Mouse (Mus musculus) CH12.LX (cell line): ENCODE measurements around the gene Etl4. TPM values are rescaled to one million over a fixed set of nuclear protein-coding genes. Genes with fewer than 3 reads are reported as not detected.

ENCODE experiments used
- DNase-seq: peaks from one replicate; pipeline ENCODE4 v3.0.0-alpha.2; 2013; ENCODE audit errors: extremely low read depth
- H3K27ac ChIP-seq: 2 replicates; pipeline ENCODE4 v1.5.1; 2012; ENCODE audit warnings: low read depth, mild to moderate bottlenecking, control low read depth, moderate library complexity; ENCODE audit not compliant: insufficient read depth
- H3K27me3 ChIP-seq: replicated peaks from 2 replicates; pipeline ENCODE3; 2012; ENCODE audit warnings: inconsistent platforms
- H3K36me3 ChIP-seq, 2 experiments: replicated peaks in 1 of 2; 2 replicates each; pipeline versions ENCODE3 to v1.6.1; 2012; ENCODE audit warnings: inconsistent platforms in 1 of 2, low read length in 1 of 2, mild to moderate bottlenecking in 1 of 2, mixed read lengths in 1 of 2, moderate library complexity in 1 of 2; ENCODE audit not compliant: control insufficient read depth in 1 of 2, insufficient read depth in 1 of 2
- H3K4me1 ChIP-seq, 2 experiments: 2 replicates each; pipeline ENCODE4 v1.6.1; 2012; ENCODE audit warnings: inconsistent platforms in 1 of 2, moderate library complexity in 1 of 2; ENCODE audit not compliant: insufficient read depth in 2 of 2, control insufficient read depth in 1 of 2
- H3K4me2 ChIP-seq: 2 replicates; pipeline ENCODE4 v1.6.1; 2012; ENCODE audit warnings: low read depth, mild to moderate bottlenecking, control low read depth; ENCODE audit not compliant: poor library complexity, insufficient read depth, severe bottlenecking
- H3K4me3 ChIP-seq, 3 experiments: fragments of 150-350 bp in 1 of 3; sonication (generic) in 1 of 3; replicated peaks in 1 of 3; 2 replicates each; pipeline versions ENCODE3 to v1.5.1; 2011 to 2012; ENCODE audit warnings: low read depth in 2 of 3, low read length in 2 of 3, mild to moderate bottlenecking in 2 of 3, moderate library complexity in 2 of 3, control low read depth in 1 of 3, improper control_type of control experiment in 1 of 3, inconsistent platforms in 1 of 3, mixed read lengths in 1 of 3; ENCODE audit not compliant: poor library complexity in 1 of 3
- H3K79me2 ChIP-seq: replicated peaks from 2 replicates; pipeline ENCODE4 v1.6.1; 2012; ENCODE audit warnings: mild to moderate bottlenecking, moderate library complexity; ENCODE audit not compliant: control insufficient read depth, poor library complexity, insufficient read depth, severe bottlenecking; ENCODE audit errors: extremely low read depth
- H3K9ac ChIP-seq: 2 replicates; pipeline ENCODE4 v1.6.1; 2012; ENCODE audit warnings: low read depth, mild to moderate bottlenecking, control low read depth, moderate library complexity; ENCODE audit not compliant: insufficient read depth
- H3K9me3 ChIP-seq: replicated peaks from 2 replicates; pipeline ENCODE3; 2012; ENCODE audit warnings: low read length, inconsistent platforms, mixed read lengths
- BHLHE40 ChIP-seq: IDR thresholded peaks from 2 replicates; pipeline ENCODE4 v1.6.1; 2011; ENCODE audit warnings: mild to moderate bottlenecking, low read depth, low read length, improper control_type of control experiment
- CHD1 ChIP-seq: IDR thresholded peaks from 2 replicates; pipeline ENCODE4 v1.6.1; 2012; ENCODE audit warnings: low read depth, low read length, improper control_type of control experiment, inconsistent platforms
- CHD2 ChIP-seq: IDR thresholded peaks from 2 replicates; pipeline ENCODE4 v1.6.1; 2011; ENCODE audit warnings: low read length, improper control_type of control experiment
- CTCF ChIP-seq, 2 experiments: IDR thresholded peaks in 1 of 2; conservative IDR thresholded peaks in 1 of 2; 2 replicates each; pipeline ENCODE4 v1.5.1; 2011 to 2012; ENCODE audit warnings: low read depth in 2 of 2, low read length in 2 of 2, improper control_type of control experiment in 1 of 2, inconsistent platforms in 1 of 2, mild to moderate bottlenecking in 1 of 2, moderate library complexity in 1 of 2
- E2F4 ChIP-seq: IDR thresholded peaks from 2 replicates; pipeline ENCODE4 v1.6.1; 2011; ENCODE audit warnings: low read depth, low read length, improper control_type of control experiment; ENCODE audit not compliant: insufficient replicate concordance
- ELF1 ChIP-seq: IDR thresholded peaks from 2 replicates; pipeline ENCODE4 v1.6.1; 2014; ENCODE audit warnings: low read depth, mild to moderate bottlenecking, inconsistent platforms, low read length, improper control_type of control experiment
- EP300 ChIP-seq: IDR thresholded peaks from 2 replicates; pipeline ENCODE4 v1.6.1; 2011; ENCODE audit warnings: low read length, improper control_type of control experiment
- GABPA ChIP-seq: IDR thresholded peaks from 2 replicates; pipeline ENCODE4 v1.6.1; 2012; ENCODE audit warnings: low read depth, low read length, improper control_type of control experiment, inconsistent platforms; ENCODE audit not compliant: insufficient replicate concordance
- HCFC1 ChIP-seq: IDR thresholded peaks from 2 replicates; pipeline ENCODE4 v1.6.1; 2012; ENCODE audit warnings: low read depth, mild to moderate bottlenecking, inconsistent platforms, low read length, improper control_type of control experiment
- IRF4 ChIP-seq: IDR thresholded peaks from 2 replicates; pipeline ENCODE4 v1.6.1; 2014; ENCODE audit warnings: low read depth, mild to moderate bottlenecking, inconsistent platforms, low read length, improper control_type of control experiment
- JUN ChIP-seq: IDR thresholded peaks from 2 replicates; pipeline ENCODE4 v1.6.1; 2011; ENCODE audit warnings: low read depth, mild to moderate bottlenecking, low read length, improper control_type of control experiment, moderate library complexity; ENCODE audit not compliant: insufficient read depth
- KAT2A ChIP-seq: IDR thresholded peaks from 2 replicates; pipeline ENCODE4 v1.6.1; 2012; ENCODE audit warnings: low read length, improper control_type of control experiment, inconsistent platforms; ENCODE audit not compliant: insufficient replicate concordance
- MAFK ChIP-seq: IDR thresholded peaks from 2 replicates; pipeline ENCODE4 v1.6.1; 2011; ENCODE audit warnings: low read length, improper control_type of control experiment; ENCODE audit not compliant: insufficient replicate concordance
- MAX ChIP-seq: IDR thresholded peaks from 2 replicates; pipeline ENCODE4 v1.6.1; 2011; ENCODE audit warnings: low read length, improper control_type of control experiment
- MAZ ChIP-seq: IDR thresholded peaks from 2 replicates; pipeline ENCODE4 v1.6.1; 2012; ENCODE audit warnings: low read depth, mild to moderate bottlenecking, inconsistent platforms, low read length, improper control_type of control experiment, moderate library complexity
- MEF2A ChIP-seq: IDR thresholded peaks from 2 replicates; pipeline ENCODE4 v1.6.1; 2014; ENCODE audit warnings: low read depth, mild to moderate bottlenecking, inconsistent platforms, low read length, improper control_type of control experiment, borderline replicate concordance
- MXI1 ChIP-seq: IDR thresholded peaks from 2 replicates; pipeline ENCODE4 v1.6.1; 2011; ENCODE audit warnings: mild to moderate bottlenecking, low read depth, low read length, improper control_type of control experiment
- MYC ChIP-seq: IDR thresholded peaks from 2 replicates; pipeline ENCODE4 v1.6.1; 2011; ENCODE audit warnings: low read depth, mild to moderate bottlenecking, improper control_type of control experiment, low read length
- NELFE ChIP-seq: IDR thresholded peaks from 2 replicates; pipeline ENCODE4 v1.6.1; 2011; ENCODE audit warnings: low read depth, low read length, improper control_type of control experiment
- NRF1 ChIP-seq: IDR thresholded peaks from 2 replicates; pipeline ENCODE4 v1.6.1; 2014; ENCODE audit warnings: low read depth, mild to moderate bottlenecking, inconsistent platforms, low read length, improper control_type of control experiment, moderate library complexity
- PAX5 ChIP-seq: IDR thresholded peaks from 2 replicates; pipeline ENCODE4 v1.6.1; 2012; ENCODE audit warnings: low read length, inconsistent platforms, mixed read lengths
- POLR2A ChIP-seq: IDR thresholded peaks from 2 replicates; pipeline ENCODE4 v1.6.1; 2011; ENCODE audit warnings: low read depth, mild to moderate bottlenecking, improper control_type of control experiment, low read length
- RAD21 ChIP-seq: IDR thresholded peaks from 2 replicates; pipeline ENCODE4 v1.6.1; 2011; ENCODE audit warnings: low read depth, mild to moderate bottlenecking, low read length, improper control_type of control experiment, moderate library complexity
- RCOR1 ChIP-seq: conservative IDR thresholded peaks from 2 replicates; pipeline ENCODE4 v1.6.1; 2012; ENCODE audit warnings: low read depth, mild to moderate bottlenecking, inconsistent platforms, low read length, improper control_type of control experiment
- SIN3A ChIP-seq: IDR thresholded peaks from 2 replicates; pipeline ENCODE4 v1.6.1; 2012; ENCODE audit warnings: low read length, improper control_type of control experiment, inconsistent platforms
- SMC3 ChIP-seq: IDR thresholded peaks from 2 replicates; pipeline ENCODE4 v1.6.1; 2011; ENCODE audit warnings: low read depth, low read length, improper control_type of control experiment
- TBP ChIP-seq: conservative IDR thresholded peaks from 2 replicates; pipeline ENCODE4 v1.6.1; 2011; ENCODE audit warnings: low read depth, low read length, improper control_type of control experiment
- TCF12 ChIP-seq: IDR thresholded peaks from 2 replicates; pipeline ENCODE4 v1.6.1; 2014; ENCODE audit warnings: low read depth, mild to moderate bottlenecking, inconsistent platforms, low read length, improper control_type of control experiment
- UBTF ChIP-seq: IDR thresholded peaks from 2 replicates; pipeline ENCODE4 v1.6.1; 2012; ENCODE audit warnings: low read depth, mild to moderate bottlenecking, inconsistent platforms, low read length, improper control_type of control experiment, moderate library complexity
- USF1 ChIP-seq: IDR thresholded peaks from 2 replicates; pipeline ENCODE4 v1.6.1; 2014; ENCODE audit warnings: low read depth, mild to moderate bottlenecking, inconsistent platforms, low read length, improper control_type of control experiment
- USF2 ChIP-seq: conservative IDR thresholded peaks from 2 replicates; pipeline ENCODE4 v1.6.1; 2011; ENCODE audit warnings: low read depth, low read length, improper control_type of control experiment
- ZC3H11A ChIP-seq: IDR thresholded peaks from 2 replicates; pipeline ENCODE4 v1.6.1; 2012; ENCODE audit warnings: low read depth, mild to moderate bottlenecking, inconsistent platforms, low read length, improper control_type of control experiment
- ZKSCAN1 ChIP-seq: IDR thresholded peaks from 2 replicates; pipeline ENCODE4 v1.6.1; 2012; ENCODE audit warnings: low read depth, inconsistent platforms, low read length, improper control_type of control experiment, borderline replicate concordance
- ZMIZ1 ChIP-seq: IDR thresholded peaks from 2 replicates; pipeline ENCODE4 v1.6.1; 2012; ENCODE audit warnings: low read depth, mild to moderate bottlenecking, inconsistent platforms, low read length, improper control_type of control experiment
- ZNF384 ChIP-seq: IDR thresholded peaks from 2 replicates; pipeline ENCODE4 v1.6.1; 2012; ENCODE audit warnings: low read depth, low read length, improper control_type of control experiment, inconsistent platforms
- dilution Hi-C: fragments of 300-500 bp; cut with MboI; formaldehyde crosslinking; loops from 2 replicates; pipeline ENCODE4 v1.14.3; 2020; ENCODE audit warnings: low sequenced_read_pairs; ENCODE audit not compliant: extremely low pct_unique_long_range_greater_than_20kb, extremely low pct_ligation_motif_present
- in situ Hi-C: fragments of 300-500 bp; cut with MboI; formaldehyde crosslinking; loops from 3 replicates; pipeline ENCODE4 v1.14.3; 2019; ENCODE audit warnings: low sequenced_read_pairs, low pct_ligation_motif_present, low pct_unique_long_range_greater_than_20kb, mixed read lengths
- polyA plus RNA-seq: library from polyadenylated mRNA; unstranded; fragments of >175 nt; gene quantifications from 2 replicates; pipeline ENCODE4 v1.2.1, GENCODE M21; 2012; ENCODE audit warnings: low read depth; ENCODE audit not compliant: insufficient read length
- total RNA-seq, 2 experiments: library from RNA; depleted of rRNA; stranded (reverse); fragments of 300-350 nt in 1 of 2; fragments of >200 nt in 1 of 2; gene quantifications; 2 replicates each; pipeline ENCODE4 v1.2.3; 2012 to 2014

Gene Etl4
- total and polyA plus RNA-seq, 3 experiments: 7.2 to 18.6 (median 11.7) TPM

DNA sequence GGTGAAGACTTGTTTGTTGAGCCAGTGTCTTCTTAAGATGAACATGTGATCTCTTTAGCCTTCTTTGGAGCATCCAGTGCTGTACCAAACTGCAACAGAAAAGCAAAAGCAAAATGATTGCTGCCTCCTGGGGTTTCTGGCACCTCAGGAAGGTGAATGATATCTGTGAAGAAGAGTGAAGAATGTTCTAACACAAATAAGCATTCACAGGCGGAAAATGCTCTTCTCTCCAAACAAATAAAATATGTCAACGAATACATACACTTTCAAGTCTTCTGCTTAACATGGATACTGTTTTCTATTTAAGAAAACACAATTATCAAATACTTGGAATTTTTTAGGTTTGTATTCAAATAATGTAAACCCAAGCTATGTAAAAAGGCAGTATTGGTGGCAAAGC lies 678.3 kb downstream of the Etl4 start:
- in situ Hi-C loops: no loop called here
- TF ChIP-seq TBP (no peak), ZMIZ1 (no peak), CHD2 (no peak), SIN3A (no peak), CTCF (conservative IDR thresholded peaks at IDR 0.05 in 1 of 2, IDR thresholded peaks at IDR 0.05 in 1 of 2; ENCODE audit: low read depth in 2 of 2, low read length in 2 of 2) (no peak), EP300 (no peak), ZC3H11A (no peak), MAFK (no peak), MYC (no peak), NRF1 (no peak), RCOR1 (no peak), NELFE (no peak), MAX (no peak; the same call in 1 of the 2 replicates), USF1 (no peak), CHD1 (peak; percentile 79; the same call in 1 of the 2 replicates), USF2 (no peak), KAT2A (no peak), MAZ (0 out of 2 replicates have a peak, but pooled peaks have one; percentile 55), ZNF384 (no peak), ELF1 (no peak), TCF12 (no peak), POLR2A (no peak), GABPA (no peak), MXI1 (no peak), E2F4 (0 out of 2 replicates have a peak, but pooled peaks have one; percentile 33), PAX5 (no peak), JUN (0 out of 2 replicates have a peak, but pooled peaks have one; percentile 1), ZKSCAN1 (no peak), SMC3 (no peak), HCFC1 (no peak), IRF4 (no peak), BHLHE40 (no peak; the same call in 1 of the 2 replicates), RAD21 (no peak), UBTF (no peak), MEF2A (no peak)
- peak overlapping the region; percentile 34 for H3K9ac ChIP-seq
- no peaks in the 10 kb centered on the region for H3K27me3 ChIP-seq
- H3K27ac ChIP-seq: peak overlapping the region; percentile 53; the same call in 1 of the 2 replicates
- H3K36me3 ChIP-seq: peaks cover 0 to 6% of the 10 kb centered on the region in 2 experiments
- H3K79me2 ChIP-seq: peaks cover 2% of the 10 kb centered on the region; the same call in 1 of the 2 replicates
- dilution Hi-C loops: no loop called here
- H3K9me3 ChIP-seq: peaks cover 3% of the 10 kb centered on the region
- no peak for DNase-seq
- no peak overlapping the region for H3K4me3 ChIP-seq
- peak overlapping the region; percentile 96 for H3K4me2 ChIP-seq
- H3K4me1 ChIP-seq: peaks cover 14 to 57% of the 10 kb centered on the region in 2 experiments
